Mouse (Mus musculus): Measurements from ENCODE around the gene Rnft1. TPM values are rescaled to one million over a fixed set of nuclear protein-coding genes. Genes with fewer than 3 reads are reported as not detected.

The Rnft1 gene
- total and polyA plus RNA-seq, 2 experiments from 2014 or later: 5.7 to 16.3 TPM

- peak overlapping the region; percentile 86 for H3K27ac ChIP-seq
- H3K36me3 ChIP-seq (ENCODE audit: insufficient read depth, low read length): peaks cover 4% of the 10 kb centered on the region; the same call in 1 of the 2 replicates
- DNase-seq (ENCODE audit: low spot score) (peak; percentile 60), ATAC-seq (no peak)
- peak overlapping the region; percentile 76 for H3K9ac ChIP-seq (replicated peaks; ENCODE audit: low read length)
- peak overlapping the region; percentile 72 for H3K4me3 ChIP-seq (ENCODE audit: low read length)
- no peak for TF ChIP-seq CTCF (IDR thresholded peaks at IDR 0.05; ENCODE audit: low read depth)
- H3K4me2 ChIP-seq (ENCODE audit: low read depth, low read length): peak overlapping the region; percentile 69
- H3K27me3 ChIP-seq (ENCODE audit: insufficient read depth, low read length): no peaks in the 10 kb centered on the region
- no peaks in the 10 kb centered on the region for H3K9me3 ChIP-seq (ENCODE audit: low read length)
- WGBS: under 1% methylated on average over 25 of the region's 25 CpGs
- peaks cover 8% of the 10 kb centered on the region; the same call in 1 of the 2 replicates for H3K4me1 ChIP-seq (ENCODE audit: insufficient read depth, low read length)
Observed at GRCm38 (mm10) chr11:86484910-86485510, 553 bp downstream of the Rnft1 start.

- Histone ChIP-seq H3K4me2 (ENCODE audit: low read depth, low read length) (no peak overlapping the region), H3K36me3 (ENCODE audit: insufficient read depth, low read length) (peaks cover 4% of the 10 kb centered on the region; the same call in 1 of the 2 replicates), H3K4me1 (ENCODE audit: insufficient read depth, low read length) (peaks cover 4% of the 10 kb centered on the region; the same call in 1 of the 2 replicates), H3K9ac (replicated peaks; ENCODE audit: low read length) (no peak overlapping the region), H3K9me3 (ENCODE audit: low read length) (no peaks in the 10 kb centered on the region), H3K27me3 (ENCODE audit: insufficient read depth, low read length) (no peaks in the 10 kb centered on the region), H3K4me3 (ENCODE audit: low read length) (no peak overlapping the region), H3K27ac (no peak overlapping the region)
- WGBS: 100% methylated on average over 1 of the region's 1 CpGs
- no peak for TF ChIP-seq CTCF (IDR thresholded peaks at IDR 0.05; ENCODE audit: low read depth)
- ATAC-seq (no peak), DNase-seq (ENCODE audit: low spot score) (no peak)
Observed at GRCm38 (mm10) chr11:86490782-86491181, 6.3 kb downstream of the Rnft1 start.

GRCm38 (mm10) chr11:86497356-86497755, 12.9 kb downstream of the Rnft1 start:
- Histone ChIP-seq H3K27me3 (ENCODE audit: insufficient read depth, low read length) (no peaks in the 10 kb centered on the region), H3K4me3 (ENCODE audit: low read length) (no peak overlapping the region), H3K36me3 (ENCODE audit: insufficient read depth, low read length) (peaks cover 4% of the 10 kb centered on the region; the same call in 1 of the 2 replicates), H3K9me3 (ENCODE audit: low read length) (no peaks in the 10 kb centered on the region), H3K4me2 (ENCODE audit: low read depth, low read length) (no peak overlapping the region), H3K4me1 (ENCODE audit: insufficient read depth, low read length) (no peaks in the 10 kb centered on the region), H3K9ac (replicated peaks; ENCODE audit: low read length) (no peak overlapping the region), H3K27ac (no peak overlapping the region)
- ATAC-seq (no peak), DNase-seq (ENCODE audit: low spot score) (no peak)
- whole genome bisulfite sequencing: 96% methylated on average over 1 of the region's 1 CpGs
- TF ChIP-seq CTCF (IDR thresholded peaks at IDR 0.05; ENCODE audit: low read depth): no peak

- Histone ChIP-seq H3K4me3 (ENCODE audit: low read length) (no peak overlapping the region), H3K9ac (replicated peaks; ENCODE audit: low read length) (no peak overlapping the region)
- 71% methylated on average over 3 of the region's 3 CpGs for WGBS
Observed at GRCm38 (mm10) chr11:86497908-86498307, 13.5 kb downstream of the Rnft1 start.

GRCm38 (mm10) chr11:86500795-86501194, 16.3 kb downstream of the Rnft1 start:
- TF ChIP-seq CTCF (IDR thresholded peaks at IDR 0.05; ENCODE audit: low read depth): no peak
- no peak for DNase-seq (ENCODE audit: low spot score)
- H3K27me3 ChIP-seq (ENCODE audit: insufficient read depth, low read length): no peaks in the 10 kb centered on the region
- ATAC-seq: no peak
- no peak overlapping the region for H3K27ac ChIP-seq
- no peaks in the 10 kb centered on the region for H3K9me3 ChIP-seq (ENCODE audit: low read length)
- H3K4me1 ChIP-seq (ENCODE audit: insufficient read depth, low read length): no peaks in the 10 kb centered on the region
- H3K9ac ChIP-seq (replicated peaks; ENCODE audit: low read length): no peak overlapping the region
- no peak overlapping the region for H3K4me2 ChIP-seq (ENCODE audit: low read depth, low read length)
- 72% methylated on average over 1 of the region's 1 CpGs for WGBS
- H3K36me3 ChIP-seq (ENCODE audit: insufficient read depth, low read length): peaks cover 15% of the 10 kb centered on the region; the same call in 1 of the 2 replicates
- no peak overlapping the region for H3K4me3 ChIP-seq (ENCODE audit: low read length)

More at GRCm38 (mm10) chr11:86497908-86498307, 13.5 kb downstream of the Rnft1 start:
- Histone ChIP-seq H3K36me3 (ENCODE audit: insufficient read depth, low read length) (peaks cover 6% of the 10 kb centered on the region; the same call in 1 of the 2 replicates), H3K4me1 (ENCODE audit: insufficient read depth, low read length) (no peaks in the 10 kb centered on the region), H3K4me2 (ENCODE audit: low read depth, low read length) (no peak overlapping the region), H3K27me3 (ENCODE audit: insufficient read depth, low read length) (no peaks in the 10 kb centered on the region), H3K9me3 (ENCODE audit: low read length) (no peaks in the 10 kb centered on the region), H3K27ac (no peak overlapping the region)
- DNase-seq (ENCODE audit: low spot score): no peak
- no peak for ATAC-seq
- TF ChIP-seq CTCF (IDR thresholded peaks at IDR 0.05; ENCODE audit: low read depth): peak; percentile 48

- 94% methylated on average over 2 of the region's 2 CpGs for WGBS
- no peak overlapping the region for H3K27ac ChIP-seq
- no peak for ATAC-seq
- TF ChIP-seq CTCF (IDR thresholded peaks at IDR 0.05; ENCODE audit: low read depth): no peak
- H3K36me3 ChIP-seq (ENCODE audit: insufficient read depth, low read length): peaks cover 27% of the 10 kb centered on the region
- DNase-seq (ENCODE audit: low spot score): no peak
- H3K4me3 ChIP-seq (ENCODE audit: low read length): no peak overlapping the region
- no peaks in the 10 kb centered on the region for H3K27me3 ChIP-seq (ENCODE audit: insufficient read depth, low read length)
- no peak overlapping the region for H3K9ac ChIP-seq (replicated peaks; ENCODE audit: low read length)
- H3K4me2 ChIP-seq (ENCODE audit: low read depth, low read length): no peak overlapping the region
- H3K9me3 ChIP-seq (ENCODE audit: low read length): no peaks in the 10 kb centered on the region
- no peaks in the 10 kb centered on the region for H3K4me1 ChIP-seq (ENCODE audit: insufficient read depth, low read length)
Observed at GRCm38 (mm10) chr11:86503121-86503520, 18.7 kb downstream of the Rnft1 start.

- 97% methylated on average over 2 of the region's 2 CpGs for WGBS
Observed at GRCm38 (mm10) chr11:86507334-86507733, 22.9 kb downstream of the Rnft1 start.

More at GRCm38 (mm10) chr11:86507334-86507733, 22.9 kb downstream of the Rnft1 start:
- no peak for TF ChIP-seq CTCF (IDR thresholded peaks at IDR 0.05; ENCODE audit: low read depth)
- Histone ChIP-seq H3K27me3 (ENCODE audit: insufficient read depth, low read length) (no peaks in the 10 kb centered on the region), H3K4me1 (ENCODE audit: insufficient read depth, low read length) (no peaks in the 10 kb centered on the region), H3K9ac (replicated peaks; ENCODE audit: low read length) (no peak overlapping the region), H3K36me3 (ENCODE audit: insufficient read depth, low read length) (peaks cover 51% of the 10 kb centered on the region), H3K4me2 (ENCODE audit: low read depth, low read length) (no peak overlapping the region), H3K9me3 (ENCODE audit: low read length) (no peaks in the 10 kb centered on the region), H3K4me3 (ENCODE audit: low read length) (no peak overlapping the region), H3K27ac (no peak overlapping the region)
- ATAC-seq (no peak), DNase-seq (ENCODE audit: low spot score) (no peak)

Data from hindbrain, postnatal 0 days (tissue).